Mouse (Mus musculus) left cerebral cortex, postnatal 4 days (tissue): ENCODE data around the gene Grap2. TPM values are rescaled to one million over a fixed set of nuclear protein-coding genes. Genes with fewer than 3 reads are reported as not detected.
A peak's percentile ranks its signal among the peaks of the same experiment; 100 is the strongest.

ENCODE experiments used
- DNase-seq: peaks from one replicate; pipeline ENCODE4 v3.0.0-alpha.2; 2022
- intact Hi-C: fragments of 180-260 bp; cut with DNase I; formaldehyde crosslinking; loops from one replicate; pipeline ENCODE4 v1.15.1; 2025
- microRNA-seq: library from miRNA; unstranded; fragments of <30 nt; microRNA quantifications from one replicate; pipeline ENCODE4 v1.2.0, GENCODE M21; 2022
- total RNA-seq, 2 experiments: library from RNA; stranded (reverse); gene quantifications; 2 replicates each; pipeline ENCODE4 v1.2.3; 2021

The Grap2 gene
- total RNA-seq, 2 experiments from 2014 or later = 0.32 to 0.34 TPM

DNA sequence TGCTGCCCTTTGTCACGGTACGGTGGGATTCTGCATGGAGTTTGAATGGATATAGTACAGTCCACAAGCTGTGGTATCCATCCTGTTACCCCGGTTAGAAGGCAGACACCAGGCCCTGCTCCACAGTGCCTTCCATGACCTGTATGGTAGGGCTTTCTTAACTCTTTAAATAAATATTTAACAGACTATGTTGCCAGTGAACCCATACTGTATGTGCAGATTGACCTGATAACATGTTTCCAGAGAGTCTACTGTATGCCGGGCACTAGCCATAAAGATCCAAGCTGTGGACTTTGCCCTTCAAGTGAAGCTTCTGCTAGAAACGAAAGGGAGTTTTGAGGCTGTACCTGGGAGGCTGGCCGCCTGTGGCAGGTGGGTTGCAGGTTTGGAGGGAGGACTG lies 102.3 kb downstream of the Grap2 start:
- intact Hi-C loops = no loop called here
- no peak for DNase-seq

DNA sequence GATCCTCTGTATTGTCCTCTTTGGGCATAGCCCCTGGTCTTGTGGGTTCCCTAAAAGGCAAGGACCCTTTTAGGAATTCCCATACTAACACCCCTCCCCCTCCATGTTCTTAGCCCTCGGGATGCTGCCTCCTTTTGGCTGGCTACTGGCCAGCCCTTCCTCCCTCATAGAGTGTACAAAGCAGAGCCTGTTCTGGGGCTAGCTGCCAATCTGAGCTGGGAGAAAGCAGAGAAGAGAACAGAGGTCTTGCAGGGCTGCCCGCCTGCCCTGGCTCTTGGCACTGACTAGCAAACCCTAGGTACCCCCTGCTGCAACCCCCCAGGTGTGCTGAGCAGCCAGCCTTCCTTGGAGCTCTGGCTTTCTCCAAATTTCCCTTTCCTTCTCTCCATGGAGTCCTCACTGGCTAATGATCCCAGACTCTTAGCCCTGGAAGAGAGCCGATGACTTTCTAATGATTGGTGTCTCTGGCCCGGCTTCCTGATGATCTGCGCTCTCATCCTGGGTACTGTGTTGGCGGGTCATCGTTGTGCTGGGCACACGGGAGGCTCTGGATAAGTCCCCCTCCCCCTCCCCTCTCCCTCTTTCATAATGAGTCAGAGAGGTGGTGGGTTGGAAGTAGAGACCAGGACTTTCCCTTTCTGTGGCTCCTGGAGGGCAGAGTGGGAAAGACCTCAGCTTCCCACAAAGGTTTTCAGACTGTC lies 107.3 kb downstream of the Grap2 start:
- peak; percentile 83 for DNase-seq
- intact Hi-C loops = no loop called here

DNA sequence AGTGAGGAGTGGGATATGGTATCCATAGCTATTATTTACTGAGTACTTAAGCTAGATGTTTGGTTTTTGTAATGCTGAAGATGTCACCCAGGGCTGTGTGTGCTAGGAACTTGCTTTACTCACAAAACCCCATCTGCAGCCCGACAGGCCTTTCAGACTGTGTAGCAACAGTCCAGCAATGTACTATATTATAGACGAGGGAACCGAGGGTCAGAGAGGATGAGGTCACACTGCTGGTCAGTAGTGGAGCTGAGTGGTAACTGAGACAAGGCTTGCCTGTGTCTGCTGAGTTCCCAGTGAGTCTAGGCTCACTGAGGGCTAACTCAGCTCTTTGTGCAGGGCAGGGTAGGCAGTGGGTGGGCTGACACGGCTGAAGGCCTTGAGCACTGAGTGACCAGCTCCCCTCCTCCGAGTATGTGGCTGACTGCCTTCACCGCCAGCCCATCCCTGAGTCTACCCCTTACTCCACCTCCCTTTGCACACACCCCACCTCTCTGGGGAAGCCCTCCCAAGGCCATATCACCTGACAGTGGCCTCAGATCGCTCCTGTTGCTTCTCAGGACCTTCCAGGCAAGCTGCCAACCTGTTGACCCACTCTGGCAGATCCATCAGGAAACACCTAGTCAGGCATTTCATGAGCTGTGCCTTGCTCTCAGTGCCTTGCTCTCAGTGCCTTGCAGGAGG lies 108.1 kb downstream of the Grap2 start:
- DNase-seq = no peak
- intact Hi-C loops = no loop called here

DNA sequence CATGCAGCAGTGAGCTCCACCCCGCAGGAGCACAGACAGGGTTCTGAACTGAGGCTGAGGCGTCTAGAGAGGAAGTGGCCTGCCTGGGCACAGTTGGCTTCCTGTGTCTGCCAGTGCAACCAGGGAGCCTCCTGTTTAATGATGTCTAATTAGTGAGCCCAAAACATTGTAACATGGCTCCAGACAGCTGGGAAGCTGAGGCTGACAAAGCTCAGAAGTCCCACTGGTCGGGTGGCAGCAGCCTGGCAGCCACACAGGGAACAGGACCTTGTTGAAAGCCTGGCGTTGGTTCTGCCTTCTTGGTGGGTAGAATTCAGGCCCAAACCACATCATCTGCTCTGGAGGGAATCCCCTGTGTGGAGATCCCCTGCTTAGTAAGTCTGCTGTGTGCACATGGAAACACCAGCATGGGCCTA lies 109.1 kb downstream of the Grap2 start:
- no peak for DNase-seq
- intact Hi-C loops = no loop called here

DNA sequence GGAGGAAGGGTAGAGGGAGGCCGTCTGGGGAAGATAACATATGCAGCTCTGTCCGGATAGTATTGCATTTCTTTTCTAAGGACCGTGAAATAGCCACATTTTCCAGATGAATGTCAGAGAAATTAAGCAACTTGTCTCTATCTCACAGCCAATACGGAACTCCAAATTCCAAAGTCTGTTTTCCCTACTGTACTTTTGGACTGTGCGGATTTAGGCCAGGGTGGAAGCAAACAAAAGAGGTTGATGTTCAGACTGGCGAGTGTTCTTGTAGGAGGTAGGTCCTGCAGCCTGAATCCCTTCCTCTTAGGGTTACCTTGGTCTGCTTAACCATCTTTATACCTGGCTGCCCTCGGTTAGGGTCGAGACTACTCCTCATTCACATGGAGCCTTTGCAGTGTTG lies 109.9 kb downstream of the Grap2 start:
- intact Hi-C loops = no loop called here
- DNase-seq = no peak

DNA sequence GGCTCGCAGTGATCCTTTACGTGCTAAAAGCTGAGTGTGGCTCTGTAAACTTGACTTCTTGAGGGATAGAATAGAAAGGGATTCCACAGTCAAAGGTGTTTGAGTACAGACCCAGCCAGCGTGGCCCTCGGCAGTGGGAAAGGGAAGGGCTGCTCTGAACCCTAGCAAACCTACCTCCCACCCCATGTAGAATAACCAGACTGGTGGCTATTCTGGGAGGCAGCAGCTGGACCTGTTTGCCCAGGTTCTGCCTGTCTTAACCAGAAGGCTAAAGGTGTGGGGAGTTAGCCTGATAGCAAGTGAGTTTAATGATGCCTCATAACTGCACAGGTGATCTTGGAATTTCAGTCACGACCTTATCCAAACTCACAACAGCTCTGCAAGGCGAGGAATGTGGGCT lies 110.8 kb downstream of the Grap2 start:
- no peak for DNase-seq
- intact Hi-C loops = no loop called here

DNA sequence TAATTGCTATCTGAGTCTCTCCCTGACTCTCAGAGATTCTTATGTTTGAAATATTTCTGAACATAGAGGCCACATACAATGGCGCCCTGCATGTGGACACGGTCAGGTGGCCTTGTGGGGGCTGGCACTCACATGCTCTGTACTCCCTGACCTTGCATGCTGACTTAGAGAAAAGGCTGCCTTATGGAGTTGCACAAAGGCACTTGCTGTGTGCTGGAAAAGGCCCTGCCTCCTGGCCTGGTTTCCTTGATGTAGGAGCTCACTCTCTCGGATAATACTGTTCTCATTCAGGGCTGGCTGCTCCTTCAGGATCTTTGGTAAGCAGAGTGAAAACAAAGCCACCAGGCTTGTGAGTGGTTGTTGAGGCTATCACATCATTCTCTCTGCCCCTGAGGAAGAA lies 111.6 kb downstream of the Grap2 start:
- intact Hi-C loops = no loop called here
- no peak for DNase-seq

DNA sequence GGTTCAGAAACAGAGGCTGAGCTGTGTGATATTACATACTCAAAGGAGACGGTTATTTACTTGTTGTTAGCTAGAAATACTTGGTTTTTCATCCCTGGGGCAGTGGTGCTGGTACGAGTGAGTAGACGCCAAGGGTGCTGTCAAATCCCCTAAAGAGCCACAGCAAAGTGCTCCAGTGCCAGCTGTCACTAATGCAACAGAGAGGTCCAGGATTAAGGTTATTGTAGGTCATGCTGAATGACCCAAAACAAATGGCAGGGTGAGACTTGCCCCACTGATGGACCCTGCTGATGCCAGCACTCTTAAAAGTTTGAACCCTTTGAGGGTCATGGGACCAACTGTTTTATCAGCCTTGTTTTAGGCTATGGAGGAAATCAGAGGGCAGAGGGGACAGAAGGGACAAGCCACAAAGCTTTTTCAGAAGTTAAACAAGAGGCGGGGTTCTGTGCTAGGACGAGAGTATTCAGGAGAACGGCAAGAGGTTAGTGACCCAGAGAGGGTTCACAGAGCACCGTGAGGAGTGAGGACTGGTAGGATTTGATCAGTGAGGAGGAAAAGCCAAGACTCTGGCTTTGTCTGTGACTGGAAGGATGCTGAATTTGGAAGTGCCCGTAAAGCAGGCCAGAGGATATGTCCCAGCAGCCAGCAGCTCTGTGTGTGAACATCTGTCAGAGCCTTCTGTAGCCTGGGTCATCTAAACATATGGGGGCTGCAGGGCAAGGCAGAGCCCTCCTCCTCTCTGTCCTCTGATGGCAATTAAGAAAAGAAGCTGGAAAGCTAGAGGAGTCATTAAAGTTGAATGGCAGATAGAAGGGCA lies 112.6 kb downstream of the Grap2 start:
- intact Hi-C loops = no loop called here
- no peak for DNase-seq

DNA sequence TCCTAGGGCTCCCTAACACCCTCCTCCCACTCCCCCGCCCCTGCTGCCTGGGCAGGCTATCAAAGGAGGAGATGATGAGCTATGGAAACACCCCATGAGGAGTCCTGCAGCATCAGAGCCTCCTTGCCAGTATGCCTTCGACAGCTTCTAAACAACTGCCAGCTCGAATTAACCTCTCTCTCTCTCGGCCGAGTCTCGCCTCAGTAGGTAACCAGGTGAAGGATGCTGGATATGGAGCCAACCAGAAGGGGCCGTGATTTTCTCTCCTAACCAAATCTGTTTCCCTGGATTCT lies 113.2 kb downstream of the Grap2 start:
- intact Hi-C loops = no loop called here
- DNase-seq = peak; percentile 55

DNA sequence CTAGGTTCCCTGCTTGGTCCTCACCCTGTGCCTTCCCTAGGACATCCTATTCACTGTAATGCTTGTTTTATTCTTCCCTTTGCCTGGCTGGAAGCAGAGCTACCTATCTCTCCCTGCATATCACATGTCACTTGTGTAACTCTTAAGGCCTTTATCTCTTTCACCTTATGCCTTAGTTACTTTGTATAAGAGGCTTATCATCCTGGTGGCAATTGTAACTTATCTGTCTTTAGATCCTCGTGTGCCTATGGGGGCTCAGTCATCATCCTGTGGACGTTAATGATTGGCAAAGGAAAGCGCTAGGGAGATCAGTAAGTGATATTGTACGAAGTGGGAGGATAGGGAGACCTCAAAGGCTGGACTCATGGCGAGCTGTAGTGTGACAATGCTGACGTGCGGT lies 116.1 kb downstream of the Grap2 start:
- intact Hi-C loops = no loop called here
- no peak for DNase-seq

DNA sequence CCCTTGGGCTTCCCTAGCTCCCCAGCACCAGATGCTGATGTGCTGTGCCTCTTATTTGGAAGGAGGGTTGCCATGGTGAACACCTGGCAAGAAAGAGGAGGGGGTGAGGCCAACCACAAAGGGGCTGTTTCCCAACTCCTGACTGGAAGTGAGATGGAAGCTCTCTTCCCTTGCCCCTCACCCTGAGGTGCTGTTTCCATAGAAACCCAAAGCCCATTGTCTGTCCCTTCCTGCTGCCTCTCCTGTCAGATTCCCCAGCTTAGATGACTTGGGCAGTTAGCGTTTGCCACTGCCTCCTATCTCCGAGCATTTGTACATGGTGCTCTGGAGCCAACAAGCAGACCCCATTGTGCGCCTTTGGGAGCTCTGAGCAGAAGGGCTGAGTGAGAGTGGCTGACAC lies 121.1 kb downstream of the Grap2 start:
- no peak for DNase-seq
- intact Hi-C loops = loop anchor here (5.0 kb wide), 1 partner anchor 51 kb away; no protein-coding TSS in a partner anchor

DNA sequence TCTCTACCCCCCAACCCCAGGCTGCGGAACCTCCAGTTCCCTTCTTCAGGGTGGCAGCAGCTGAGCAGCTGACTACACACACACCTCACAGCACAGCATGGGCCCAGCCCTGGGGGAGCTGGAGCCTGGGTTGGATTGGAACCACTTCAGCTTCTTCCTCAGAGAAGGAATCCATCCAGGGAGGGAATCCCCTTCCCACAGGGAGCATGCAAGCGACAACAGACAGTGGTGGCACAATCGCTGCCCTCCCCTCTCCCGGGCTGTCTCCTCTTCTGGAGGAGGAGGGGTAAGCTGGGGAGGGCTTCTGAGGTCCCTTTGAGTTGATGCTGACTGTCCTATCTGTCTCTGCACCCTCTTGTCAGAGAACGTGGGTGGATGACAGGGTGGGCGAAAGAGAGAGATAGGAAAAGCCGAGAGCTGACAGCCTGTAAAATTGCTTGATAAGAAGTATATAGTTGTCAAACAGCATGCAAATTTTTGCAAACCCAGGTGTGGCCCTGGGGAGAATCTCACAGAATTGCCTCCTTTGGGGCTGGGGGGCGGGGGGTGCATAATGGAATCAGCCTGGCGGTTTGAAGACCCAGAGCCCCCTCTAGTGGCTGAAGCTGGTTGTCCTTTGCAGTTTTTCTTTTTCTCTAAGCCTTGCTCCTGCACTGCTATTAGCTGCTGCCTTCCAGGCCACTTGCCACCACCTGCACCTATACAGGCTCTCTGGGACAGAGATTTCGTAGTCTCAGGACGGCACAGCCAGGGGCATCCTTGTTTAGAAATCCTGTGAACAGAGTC lies 121.9 kb downstream of the Grap2 start:
- intact Hi-C loops = loop anchor here (5.0 kb wide), 1 partner anchor 52 kb away; no protein-coding TSS in a partner anchor
- peak; percentile 74 for DNase-seq

DNA sequence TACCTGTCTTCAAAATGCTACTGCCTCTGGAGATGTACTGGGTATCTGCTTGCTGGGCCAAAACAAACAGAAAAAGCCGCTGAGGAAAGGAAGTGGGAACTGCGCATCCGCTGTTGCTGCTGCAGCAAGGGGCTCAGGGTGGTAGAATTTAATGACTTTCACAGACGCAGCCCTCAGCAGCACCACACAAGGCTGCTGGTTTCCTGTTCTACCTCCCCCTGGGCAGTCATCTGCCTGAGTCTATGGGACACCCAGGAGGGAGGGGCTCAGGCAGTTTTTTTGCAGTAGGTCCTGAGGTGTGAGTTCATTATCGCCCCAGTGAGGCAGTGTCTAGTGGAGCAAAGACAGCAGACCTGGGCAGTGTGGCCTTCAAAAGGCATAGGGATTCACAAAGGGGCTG lies 125.2 kb downstream of the Grap2 start:
- no peak for DNase-seq
- intact Hi-C loops = no loop called here

DNA sequence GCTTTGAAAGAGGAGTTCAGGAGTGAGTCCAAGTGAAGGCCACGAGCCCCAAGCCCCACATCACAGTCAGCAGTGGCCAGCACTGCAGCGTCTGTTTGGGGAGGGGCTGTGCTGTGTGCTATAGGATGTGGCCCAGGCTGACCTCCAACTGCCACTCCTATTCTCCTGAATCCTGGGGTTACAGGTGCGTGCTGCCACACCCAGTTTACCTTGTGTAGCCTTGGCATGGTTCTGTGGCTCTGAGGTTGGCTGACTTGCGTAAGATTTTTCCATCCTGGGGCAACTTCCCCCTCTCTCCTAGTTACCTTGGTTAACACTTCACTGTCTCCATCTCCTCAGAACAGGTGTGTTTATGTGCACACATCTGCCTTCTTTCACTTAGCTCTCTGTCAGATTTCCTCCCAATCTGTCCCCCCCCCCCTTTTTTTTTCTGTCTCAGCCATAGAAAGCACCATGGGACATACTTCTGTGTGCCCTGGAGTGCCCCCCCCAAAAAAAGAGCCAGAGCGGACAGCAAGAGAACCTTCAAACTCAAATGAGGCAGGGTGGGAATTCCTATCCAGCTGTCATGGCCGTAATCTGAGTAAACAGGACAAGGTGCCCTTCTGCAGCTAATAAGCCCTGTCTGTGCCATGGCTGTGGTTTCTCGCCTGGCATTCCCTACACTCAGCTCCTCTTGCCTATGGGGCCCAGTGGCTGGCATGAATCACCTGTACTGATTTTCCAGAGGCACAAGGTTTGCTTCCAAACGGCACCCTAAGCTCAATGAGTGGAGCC lies 129.3 kb downstream of the Grap2 start:
- intact Hi-C loops = loop anchor here (5.0 kb wide), 1 partner anchor 434 kb away; no protein-coding TSS in a partner anchor
- no peak for DNase-seq

Small RNAs within 50 kb of the gene (microRNA-seq; reads per million reads assigned to microRNA genes)
- not detected for gene Mir6957

Other genes starting within 250 kb of the Grap2 start
- under 1 TPM; 0.16 to 0.18 TPM for gene Enthd1, start 7.4 kb upstream of the Grap2 start, total RNA-seq
- under 1 TPM; 0.44 to 0.52 TPM for gene Fam83f, start 99.3 kb downstream of the Grap2 start, total RNA-seq
- gene Tnrc6b, start 138.7 kb downstream of the Grap2 start, total RNA-seq = 100 to 1,000 TPM; 145 to 146 TPM